Mouse (Mus musculus) lung, embryonic 16.5 days (tissue): ENCODE results near the gene Acsm5. TPM values are rescaled to one million over a fixed set of nuclear protein-coding genes. Genes with fewer than 3 reads are reported as not detected.
"Not testable (repeated sequence)": the region's sequence is repeated elsewhere in the genome, so short reads cannot be mapped to it uniquely, and the experiment has no call there.

Experiments used
- ATAC-seq: fragments of 200-750 bp; cut with Nextera tagmentation; 2 replicates; pipeline ENCODE4 v1.8.0; 2017; ENCODE audit warnings: low read depth, mild to moderate bottlenecking, moderate library complexity
- H3K27ac ChIP-seq: fragments of 300-500 bp; sonication (generic); 2 replicates; pipeline ENCODE4 v1.5.1; 2014; ENCODE audit warnings: mild to moderate bottlenecking, control low read depth, low read length
- H3K27me3 ChIP-seq: fragments of 300-500 bp; sonication (generic); 2 replicates; pipeline ENCODE4 v1.6.1; 2014; ENCODE audit warnings: low read depth, low read length, mixed read lengths; ENCODE audit not compliant: control insufficient read depth, insufficient read depth
- H3K36me3 ChIP-seq: fragments of 300-500 bp; sonication (generic); 2 replicates; pipeline ENCODE4 v1.6.1; 2014; ENCODE audit warnings: low read length; ENCODE audit not compliant: control insufficient read depth, insufficient read depth
- H3K4me1 ChIP-seq: fragments of 300-500 bp; sonication (generic); replicated peaks from 2 replicates; pipeline ENCODE4 v1.6.1; 2014; ENCODE audit warnings: low read length, mixed read lengths; ENCODE audit not compliant: control insufficient read depth, insufficient read depth
- H3K4me2 ChIP-seq: fragments of 300-500 bp; sonication (generic); 2 replicates; pipeline ENCODE4 v1.6.1; 2014; ENCODE audit warnings: low read depth, low read length, control low read depth
- H3K4me3 ChIP-seq: fragments of 300-500 bp; sonication (generic); 2 replicates; pipeline ENCODE4 v1.5.1; 2014; ENCODE audit warnings: mild to moderate bottlenecking, low read length, control low read depth
- H3K9ac ChIP-seq: fragments of 300-500 bp; sonication (generic); 2 replicates; pipeline ENCODE4 v1.6.1; 2014; ENCODE audit warnings: low read length, control low read depth
- H3K9me3 ChIP-seq: fragments of 300-500 bp; sonication (generic); 2 replicates; pipeline ENCODE4 v1.6.1; 2016; ENCODE audit warnings: low read length; ENCODE audit not compliant: control insufficient read depth
- WGBS: fragments of 180-500 bp; shearing (Covaris S2); extraction: QIAGEN DNeasy Blood & Tissue Kit; methylation state at CpG from one replicate; pipeline ENCODE4 v1.1.7; 2014; 5-methylcytosine and 5-hydroxymethylcytosine counted together
- polyA plus RNA-seq: library from polyadenylated mRNA; unstranded; fragments of >200 nt; fragmentation: Nextera tagmentation; extraction: Ambion mirVana; gene quantifications from 2 replicates; pipeline ENCODE4 v1.2.1, GENCODE M21; 2015

Gene Acsm5
- polyA plus RNA-seq, 1 experiment from 2014 or later, result not detected

DNA sequence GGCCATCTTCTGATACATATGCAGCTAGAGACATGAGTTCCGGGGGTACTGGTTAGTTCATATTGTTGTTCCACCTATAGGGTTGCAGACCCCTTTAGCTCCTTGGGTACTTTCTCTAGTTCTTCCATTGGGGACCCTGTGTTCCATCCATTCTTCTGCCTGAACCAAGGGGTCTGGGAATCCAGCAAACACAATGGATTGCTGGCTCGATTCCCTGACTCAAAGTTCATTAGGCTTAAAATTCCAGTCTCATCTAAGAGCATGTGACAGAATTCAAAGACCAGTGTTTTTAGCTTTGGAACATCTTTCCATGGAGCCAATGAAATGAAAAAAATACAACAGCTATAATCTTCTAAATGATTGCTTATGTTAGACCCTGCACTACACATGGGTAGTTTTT lies 43.2 kb downstream of the Acsm5 start:
- WGBS, result 75% methylated on average over 2 of the region's 2 CpGs

GRCm38 (mm10) chr7:119594530-119595107 lies 75.4 kb downstream of the Acsm5 start:
- no peak overlapping the region for H3K4me3 ChIP-seq
- no peaks in the 10 kb centered on the region for H3K27me3 ChIP-seq
- no peaks in the 10 kb centered on the region for H3K36me3 ChIP-seq
- H3K4me2 ChIP-seq, result no peak overlapping the region
- 0 out of 2 replicates have a peak, but pooled peaks cover 2% of the 10 kb centered on the region for H3K4me1 ChIP-seq
- ATAC-seq, result no peak
- H3K27ac ChIP-seq, result no peak overlapping the region
- H3K9ac ChIP-seq, result no peak overlapping the region
- no peaks in the 10 kb centered on the region for H3K9me3 ChIP-seq
- 54% methylated on average over 3 of the region's 3 CpGs for WGBS

More for the DNA sequence above, 43.2 kb downstream of the Acsm5 start:
- ATAC-seq, H3K27me3 ChIP-seq, H3K4me1 ChIP-seq, H3K27ac ChIP-seq, H3K9me3 ChIP-seq, H3K4me2 ChIP-seq, H3K36me3 ChIP-seq, H3K9ac ChIP-seq, H3K4me3 ChIP-seq: not testable (repeated sequence)

Other genes starting within 250 kb of the Acsm5 start
- 0.08 TPM in 1 of 2 replicates, not detected in the other for gene Gp2, start 60.2 kb upstream of the Acsm5 start, polyA plus RNA-seq
- not detected in 2 replicates for gene Umod, start 40.2 kb upstream of the Acsm5 start, polyA plus RNA-seq
- not detected in 2 replicates for gene Pdilt, start 4.0 kb downstream of the Acsm5 start, polyA plus RNA-seq
- not detected in 2 replicates for gene Acsm2, start 34.9 kb downstream of the Acsm5 start, polyA plus RNA-seq
- 4.1 and 4.3 TPM in 2 replicates for gene Acsm1, start 87.6 kb downstream of the Acsm5 start, polyA plus RNA-seq
- not detected in 2 replicates for gene Acsm4, start 170.6 kb downstream of the Acsm5 start, polyA plus RNA-seq
- 60.3 and 60.6 TPM in 2 replicates for gene Thumpd1, start 201.3 kb downstream of the Acsm5 start, polyA plus RNA-seq
- 0.21 and 0.43 TPM in 2 replicates for gene Acsm3, start 241.5 kb downstream of the Acsm5 start, polyA plus RNA-seq